Mouse (Mus musculus): ENCODE measurements around the gene Ccrl2. TPM values are rescaled to one million over a fixed set of nuclear protein-coding genes. Genes with fewer than 3 reads are reported as not detected.

The Ccrl2 gene
- 0.93 and 1.4 TPM in 2 replicates for polyA plus RNA-seq (2015; fragmentation: Nextera tagmentation; extraction: Ambion mirVana)

DNA sequence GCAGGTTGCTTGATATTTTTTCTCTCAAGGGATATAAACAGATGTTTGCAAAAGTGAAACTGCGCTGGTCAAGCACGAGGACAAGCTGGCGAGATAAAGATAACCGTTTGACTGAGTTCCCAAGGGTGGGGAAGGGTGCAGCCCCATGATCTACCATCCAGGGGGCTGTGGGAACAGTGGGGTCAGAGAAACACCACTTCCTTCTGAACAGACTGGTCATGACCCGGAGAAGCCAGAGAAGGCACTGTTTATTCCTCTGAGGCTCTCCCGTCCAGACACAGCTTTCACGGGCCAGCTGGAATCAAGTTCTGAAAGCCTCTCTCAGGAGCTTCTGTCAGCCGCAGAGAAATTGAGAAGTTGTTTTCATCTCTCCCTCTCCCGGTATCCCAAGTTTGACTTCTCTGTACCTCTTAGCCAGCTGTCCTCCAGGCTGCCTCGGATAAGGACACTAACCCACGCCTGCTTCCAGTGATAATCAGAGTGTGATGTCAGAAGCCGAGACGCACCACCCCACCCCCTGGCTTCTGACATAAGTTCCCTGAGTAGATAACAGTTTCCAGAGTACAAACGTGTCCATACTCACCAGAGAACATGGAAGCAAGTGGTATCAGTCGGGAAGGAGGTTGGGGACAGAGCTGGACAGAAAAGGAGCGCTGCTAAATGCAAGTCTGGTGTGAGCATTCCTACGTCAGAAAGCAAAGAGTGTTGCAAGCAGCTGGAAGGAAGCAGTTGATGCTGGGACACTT, at the start of gene Ccrl2:
Ccrl2 (minus strand) TSS at position 722 of the 746 bp plus-strand sequence.

GRCm38 (mm10) chr9:111019022-111019421, 38.3 kb downstream of the Ccrl2 start, which contains the start of gene Ltf:
Gene Ltf (plus strand): TSS chr9:111019271.

Other genes with a start within 250 kb of the Ccrl2 start
- not detected in 2 replicates for gene Prss44, start 243.5 kb downstream of the Ccrl2 start, polyA plus RNA-seq (2015; fragmentation: Nextera tagmentation; extraction: Ambion mirVana)
- gene Prss43, start 230.8 kb downstream of the Ccrl2 start, polyA plus RNA-seq (2015; fragmentation: Nextera tagmentation; extraction: Ambion mirVana): not detected in 2 replicates
- not detected in 2 replicates for gene Prss45, start 222.9 kb downstream of the Ccrl2 start, polyA plus RNA-seq (2015; fragmentation: Nextera tagmentation; extraction: Ambion mirVana)
- gene Prss46, start 213.0 kb downstream of the Ccrl2 start, polyA plus RNA-seq (2015; fragmentation: Nextera tagmentation; extraction: Ambion mirVana): not detected in 2 replicates
- not detected in 2 replicates for gene Prss50, start 199.6 kb downstream of the Ccrl2 start, polyA plus RNA-seq (2015; fragmentation: Nextera tagmentation; extraction: Ambion mirVana)
- gene Als2cl, start 177.6 kb downstream of the Ccrl2 start, polyA plus RNA-seq (2015; fragmentation: Nextera tagmentation; extraction: Ambion mirVana): 1.3 and 1.9 TPM in 2 replicates
- gene Tmie, start 177.4 kb downstream of the Ccrl2 start, polyA plus RNA-seq (2015; fragmentation: Nextera tagmentation; extraction: Ambion mirVana): 0.29 and 0.50 TPM in 2 replicates
- 0.78 and 2.8 TPM in 2 replicates for gene Fam240a, start 140.7 kb downstream of the Ccrl2 start, polyA plus RNA-seq (2015; fragmentation: Nextera tagmentation; extraction: Ambion mirVana)
- not detected in 2 replicates for gene Tdgf1, start 111.4 kb downstream of the Ccrl2 start, polyA plus RNA-seq (2015; fragmentation: Nextera tagmentation; extraction: Ambion mirVana)
- gene Lrrc2, start 106.0 kb downstream of the Ccrl2 start, polyA plus RNA-seq (2015; fragmentation: Nextera tagmentation; extraction: Ambion mirVana): 10.9 and 25.5 TPM in 2 replicates
- 0.26 and 0.35 TPM in 2 replicates for gene Rtp3, start 66.9 kb downstream of the Ccrl2 start, polyA plus RNA-seq (2015; fragmentation: Nextera tagmentation; extraction: Ambion mirVana)
- gene Ltf, start 38.2 kb downstream of the Ccrl2 start, polyA plus RNA-seq (2015; fragmentation: Nextera tagmentation; extraction: Ambion mirVana): 0.45 and 2.0 TPM in 2 replicates
- 44.5 and 47.5 TPM in 2 replicates for gene Lrrfip2, start 60.1 kb upstream of the Ccrl2 start, polyA plus RNA-seq (2015; fragmentation: Nextera tagmentation; extraction: Ambion mirVana)
- gene Mlh1, start 214.3 kb upstream of the Ccrl2 start, polyA plus RNA-seq (2015; fragmentation: Nextera tagmentation; extraction: Ambion mirVana): 12.0 and 15.1 TPM in 2 replicates
- 13.0 and 15.9 TPM in 2 replicates for gene Epm2aip1, start 214.4 kb upstream of the Ccrl2 start, polyA plus RNA-seq (2015; fragmentation: Nextera tagmentation; extraction: Ambion mirVana)

Measured in skeletal muscle tissue, postnatal 0 days (tissue).